Mouse (Mus musculus) heart, embryonic 12.5 days (tissue): ENCODE data around the gene Gm5148. TPM values are rescaled to one million over a fixed set of nuclear protein-coding genes. Genes with fewer than 3 reads are reported as not detected.

Source experiments
- ATAC-seq: fragments of 200-750 bp; cut with Nextera tagmentation; 2 replicates; pipeline ENCODE4 v1.8.0; 2017; ENCODE audit warnings: moderate TSS enrichment, moderate library complexity; ENCODE audit not compliant: insufficient number of reproducible peaks, low FRiP score
- H3K27ac ChIP-seq: fragments of 300-500 bp; sonication (generic); 2 replicates; pipeline ENCODE4 v1.5.1; 2016; ENCODE audit warnings: mild to moderate bottlenecking, moderate library complexity; ENCODE audit not compliant: poor library complexity, severe bottlenecking
- H3K27me3 ChIP-seq: fragments of 300-500 bp; sonication (generic); replicated peaks from 2 replicates; pipeline ENCODE4 v1.6.1; 2016; ENCODE audit warnings: mild to moderate bottlenecking, moderate library complexity
- H3K36me3 ChIP-seq: fragments of 300-500 bp; sonication (generic); 2 replicates; pipeline ENCODE4 v1.6.1; 2016; ENCODE audit warnings: mild to moderate bottlenecking, moderate library complexity
- H3K4me1 ChIP-seq: fragments of 300-500 bp; sonication (generic); replicated peaks from 2 replicates; pipeline ENCODE4 v1.6.1; 2016; ENCODE audit warnings: mild to moderate bottlenecking
- H3K4me2 ChIP-seq: fragments of 300-500 bp; sonication (generic); 2 replicates; pipeline ENCODE4 v1.6.1; 2016; ENCODE audit warnings: mild to moderate bottlenecking, moderate library complexity
- H3K4me3 ChIP-seq: fragments of 300-500 bp; sonication (generic); 2 replicates; pipeline ENCODE4 v1.5.1; 2016; ENCODE audit warnings: mild to moderate bottlenecking
- H3K9ac ChIP-seq: fragments of 300-500 bp; sonication (generic); 2 replicates; pipeline ENCODE4 v1.6.1; 2016; ENCODE audit warnings: mild to moderate bottlenecking, moderate library complexity
- H3K9me3 ChIP-seq: fragments of 300-500 bp; sonication (generic); replicated peaks from 2 replicates; pipeline ENCODE4 v1.6.1; 2016; ENCODE audit warnings: mild to moderate bottlenecking, moderate library complexity
- WGBS: fragments of 180-500 bp; shearing (Covaris S2); methylation state at CpG from one replicate; pipeline ENCODE4 v1.1.7; 2016; 5-methylcytosine and 5-hydroxymethylcytosine counted together
- polyA plus RNA-seq: library from polyadenylated mRNA; unstranded; fragments of >200 nt; fragmentation: Nextera tagmentation; extraction: Ambion mirVana; gene quantifications from 2 replicates; pipeline ENCODE4 v1.2.1, GENCODE M21; 2016

Gene Gm5148
- polyA plus RNA-seq, 1 experiment from 2014 or later: 1.5 TPM

DNA sequence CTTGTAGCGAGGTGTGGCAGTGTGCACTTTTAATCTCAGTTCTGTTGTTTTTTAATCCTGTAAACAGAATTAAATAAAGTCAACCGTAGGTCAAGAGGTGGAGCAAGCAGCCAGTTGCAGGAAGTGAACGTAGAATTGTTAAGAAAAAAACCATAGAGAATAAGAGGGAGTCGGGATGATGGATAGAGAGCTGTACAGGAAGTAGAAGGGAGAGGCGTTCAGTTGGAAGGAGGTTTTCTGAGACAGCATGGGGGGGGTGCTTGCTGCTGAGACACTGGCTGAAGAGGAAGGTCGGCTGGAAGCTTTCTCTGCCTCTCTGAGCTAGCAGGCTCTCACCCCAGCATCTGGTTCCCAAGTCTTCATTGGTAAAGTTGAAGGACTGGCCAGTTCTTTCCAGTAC lies 10.9 kb upstream of the Gm5148 start:
- ATAC-seq: no peak
- Histone ChIP-seq H3K27ac (no peak overlapping the region), H3K4me2 (no peak overlapping the region), H3K36me3 (no peaks in the 10 kb centered on the region), H3K9ac (no peak overlapping the region), H3K9me3 (no peaks in the 10 kb centered on the region), H3K4me3 (no peak overlapping the region), H3K27me3 (peaks cover 5% of the 10 kb centered on the region), H3K4me1 (peaks cover 20% of the 10 kb centered on the region)
- 67% methylated on average over 6 of the region's 6 CpGs for WGBS

- 24% methylated on average over 4 of the region's 4 CpGs for WGBS
- Histone ChIP-seq H3K4me2 (no peak overlapping the region), H3K9ac (no peak overlapping the region), H3K9me3 (no peaks in the 10 kb centered on the region), H3K4me3 (no peak overlapping the region), H3K27me3 (peaks cover 24% of the 10 kb centered on the region), H3K27ac (no peak overlapping the region), H3K36me3 (no peaks in the 10 kb centered on the region), H3K4me1 (peaks cover 20% of the 10 kb centered on the region)
- peak; percentile 69 for ATAC-seq
These were observed 4.9 kb upstream of the Gm5148 start for GRCm38 (mm10) chr3:37729142-37729541.

- H3K36me3 ChIP-seq: no peaks in the 10 kb centered on the region
- no peak overlapping the region for H3K4me3 ChIP-seq
- 58% methylated on average over 9 of the region's 9 CpGs for WGBS
- peaks cover 24% of the 10 kb centered on the region for H3K27me3 ChIP-seq
- H3K27ac ChIP-seq: no peak overlapping the region
- H3K9ac ChIP-seq: no peak overlapping the region
- no peak for ATAC-seq
- H3K4me2 ChIP-seq: no peak overlapping the region
- H3K9me3 ChIP-seq: no peaks in the 10 kb centered on the region
- H3K4me1 ChIP-seq: peaks cover 28% of the 10 kb centered on the region
These were observed 4.1 kb upstream of the Gm5148 start for GRCm38 (mm10) chr3:37728112-37729100.

DNA sequence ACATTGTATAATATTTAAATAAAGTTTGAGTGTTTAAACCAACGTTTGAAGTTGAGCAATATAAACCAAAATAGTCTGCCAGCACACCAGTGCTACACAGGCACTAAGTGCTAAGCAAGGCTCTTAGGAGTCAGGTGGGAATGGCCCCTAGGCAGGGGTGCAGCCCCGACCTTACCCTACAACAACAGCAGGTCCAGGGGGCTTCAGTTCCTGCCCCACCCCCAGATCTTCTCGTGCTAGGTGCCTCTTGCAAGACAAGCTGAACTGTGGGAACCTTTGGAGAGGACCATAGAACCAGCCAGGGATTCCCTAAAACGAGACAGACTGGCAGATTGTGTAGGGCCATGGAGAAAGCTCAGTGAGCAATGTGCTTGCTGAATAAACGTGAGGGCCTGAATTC lies 3.1 kb upstream of the Gm5148 start:
- H3K9me3 ChIP-seq: no peaks in the 10 kb centered on the region
- 69% methylated on average over 5 of the region's 5 CpGs for WGBS
- H3K9ac ChIP-seq: no peak overlapping the region
- no peak for ATAC-seq
- no peaks in the 10 kb centered on the region for H3K36me3 ChIP-seq
- peaks cover 28% of the 10 kb centered on the region for H3K27me3 ChIP-seq
- H3K27ac ChIP-seq: no peak overlapping the region
- no peak overlapping the region for H3K4me2 ChIP-seq
- H3K4me3 ChIP-seq: no peak overlapping the region
- H3K4me1 ChIP-seq: peaks cover 35% of the 10 kb centered on the region

GRCm38 (mm10) chr3:37726501-37727140 lies 2.3 kb upstream of the Gm5148 start:
- ATAC-seq: no peak
- Histone ChIP-seq H3K27ac (no peak overlapping the region), H3K4me1 (peaks cover 35% of the 10 kb centered on the region), H3K4me2 (no peak overlapping the region), H3K9me3 (no peaks in the 10 kb centered on the region), H3K9ac (no peak overlapping the region), H3K36me3 (no peaks in the 10 kb centered on the region), H3K4me3 (no peak overlapping the region), H3K27me3 (peaks cover 31% of the 10 kb centered on the region)
- WGBS: 62% methylated on average over 4 of the region's 4 CpGs

GRCm38 (mm10) chr3:37724946-37725735 lies 851 bp upstream of the Gm5148 start:
- Histone ChIP-seq H3K4me3 (no peak overlapping the region), H3K36me3 (no peaks in the 10 kb centered on the region), H3K4me1 (peaks cover 35% of the 10 kb centered on the region), H3K27ac (no peak overlapping the region), H3K27me3 (peaks cover 32% of the 10 kb centered on the region), H3K9me3 (no peaks in the 10 kb centered on the region), H3K9ac (no peak overlapping the region), H3K4me2 (peak overlapping the region; percentile 86; the same call in 1 of the 2 replicates)
- WGBS: 76% methylated on average over 6 of the region's 6 CpGs
- no peak for ATAC-seq

- WGBS: under 1% methylated on average over 17 of the region's 17 CpGs
- ATAC-seq: no peak
- peak overlapping the region; percentile 54 for H3K9ac ChIP-seq
- peak overlapping the region; percentile 86 for H3K4me2 ChIP-seq
- peak overlapping the region; percentile 46 for H3K4me3 ChIP-seq
- H3K9me3 ChIP-seq: no peaks in the 10 kb centered on the region
- H3K27ac ChIP-seq: no peak overlapping the region
- H3K4me1 ChIP-seq: peaks cover 24% of the 10 kb centered on the region
- no peaks in the 10 kb centered on the region for H3K36me3 ChIP-seq
- peaks cover 35% of the 10 kb centered on the region for H3K27me3 ChIP-seq
These were observed 574 bp downstream of the Gm5148 start for GRCm38 (mm10) chr3:37723662-37724170.

DNA sequence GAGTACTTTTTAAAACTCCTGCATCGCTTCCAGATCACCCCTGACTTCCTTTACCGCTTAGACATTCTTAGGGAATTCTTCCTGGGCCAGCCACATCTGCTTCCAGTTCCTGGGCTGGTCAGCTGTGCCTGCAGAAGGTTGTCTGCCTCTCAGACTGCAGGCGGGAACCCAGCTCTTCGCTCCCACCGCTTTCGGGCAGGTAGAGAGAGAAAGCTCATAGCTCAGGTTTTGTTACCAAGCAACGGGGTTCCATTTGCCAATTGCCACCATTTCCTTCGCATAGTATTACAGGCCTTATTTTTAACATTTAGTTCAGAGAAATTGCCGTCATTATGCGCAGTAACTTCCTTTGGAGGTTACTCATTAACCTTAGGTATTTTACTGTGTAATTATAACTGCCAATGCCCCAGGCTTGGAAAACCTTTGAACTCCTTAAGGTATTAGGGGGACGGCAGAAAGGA lies 1.2 kb downstream of the Gm5148 start:
- H3K9me3 ChIP-seq: no peaks in the 10 kb centered on the region
- ATAC-seq: no peak
- WGBS: 8% methylated on average over 11 of the region's 11 CpGs
- H3K4me1 ChIP-seq: peaks cover 18% of the 10 kb centered on the region
- H3K4me3 ChIP-seq: peak overlapping the region; percentile 46
- no peaks in the 10 kb centered on the region for H3K36me3 ChIP-seq
- peak overlapping the region; percentile 54; the same call in 1 of the 2 replicates for H3K9ac ChIP-seq
- H3K4me2 ChIP-seq: peak overlapping the region; percentile 86
- no peak overlapping the region for H3K27ac ChIP-seq
- peaks cover 37% of the 10 kb centered on the region for H3K27me3 ChIP-seq

DNA sequence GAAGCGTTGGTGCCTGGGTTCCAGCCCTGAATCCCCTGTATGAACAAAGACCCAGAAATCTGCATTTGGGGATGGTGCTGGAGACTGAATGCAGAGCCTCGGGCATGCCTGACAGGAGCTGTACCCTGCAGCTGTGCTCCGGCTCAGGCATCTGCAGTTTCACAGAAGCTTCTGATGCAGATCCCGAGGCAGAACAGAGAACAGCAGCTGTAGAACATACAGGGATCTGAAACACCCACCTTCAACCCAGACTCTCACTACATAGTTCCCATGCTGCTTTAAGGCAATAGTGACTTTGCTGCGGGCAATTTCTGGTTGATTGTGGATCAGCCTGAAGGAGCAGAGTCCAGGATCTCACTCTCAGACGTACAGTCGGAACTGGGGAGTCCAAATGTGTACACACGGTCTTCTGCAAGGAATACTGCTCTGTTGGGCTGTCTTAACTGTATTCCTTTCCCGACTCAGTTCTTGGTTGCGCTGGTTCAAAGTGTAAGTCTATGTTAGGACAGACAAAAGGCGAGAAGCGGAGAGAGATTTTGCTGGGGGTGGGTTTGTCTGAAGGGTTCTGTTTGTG lies 1.7 kb downstream of the Gm5148 start:
- no peak for ATAC-seq
- Histone ChIP-seq H3K4me1 (peaks cover 15% of the 10 kb centered on the region), H3K27me3 (peaks cover 39% of the 10 kb centered on the region), H3K4me3 (no peak overlapping the region), H3K9me3 (no peaks in the 10 kb centered on the region), H3K4me2 (peak overlapping the region; percentile 86), H3K36me3 (no peaks in the 10 kb centered on the region), H3K27ac (no peak overlapping the region), H3K9ac (no peak overlapping the region)
- WGBS: 58% methylated on average over 12 of the region's 12 CpGs

DNA sequence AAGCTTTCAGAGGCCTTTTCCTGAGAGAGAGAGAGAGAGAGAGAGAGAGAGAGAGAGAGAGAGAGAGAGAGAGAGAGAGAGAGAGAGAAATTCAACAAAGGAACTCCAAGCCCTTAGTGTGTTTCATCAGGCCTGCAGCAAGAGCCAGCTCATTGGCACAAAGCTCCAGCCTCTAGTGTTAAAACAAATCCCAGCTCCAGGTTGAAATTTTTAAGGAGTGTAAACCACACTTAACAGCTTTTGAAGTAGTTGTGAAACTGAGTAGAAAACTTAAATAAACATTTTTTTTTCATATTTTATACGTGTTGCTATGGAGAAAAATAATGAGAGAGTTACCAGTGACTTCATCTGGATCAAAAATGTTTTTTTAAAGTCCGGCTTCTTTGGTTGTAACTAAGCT lies 7.3 kb downstream of the Gm5148 start:
- Histone ChIP-seq H3K4me1 (peaks cover 6% of the 10 kb centered on the region; the same call in 1 of the 2 replicates), H3K4me3 (no peak overlapping the region), H3K36me3 (no peaks in the 10 kb centered on the region), H3K4me2 (no peak overlapping the region), H3K27ac (no peak overlapping the region), H3K9me3 (no peaks in the 10 kb centered on the region), H3K27me3 (peaks cover 18% of the 10 kb centered on the region), H3K9ac (no peak overlapping the region)
- no peak for ATAC-seq
- WGBS: 79% methylated on average over 2 of the region's 2 CpGs
